Comparison of ENCODE assay signal across 27 mouse cellular contexts in the genomic region with DNA sequence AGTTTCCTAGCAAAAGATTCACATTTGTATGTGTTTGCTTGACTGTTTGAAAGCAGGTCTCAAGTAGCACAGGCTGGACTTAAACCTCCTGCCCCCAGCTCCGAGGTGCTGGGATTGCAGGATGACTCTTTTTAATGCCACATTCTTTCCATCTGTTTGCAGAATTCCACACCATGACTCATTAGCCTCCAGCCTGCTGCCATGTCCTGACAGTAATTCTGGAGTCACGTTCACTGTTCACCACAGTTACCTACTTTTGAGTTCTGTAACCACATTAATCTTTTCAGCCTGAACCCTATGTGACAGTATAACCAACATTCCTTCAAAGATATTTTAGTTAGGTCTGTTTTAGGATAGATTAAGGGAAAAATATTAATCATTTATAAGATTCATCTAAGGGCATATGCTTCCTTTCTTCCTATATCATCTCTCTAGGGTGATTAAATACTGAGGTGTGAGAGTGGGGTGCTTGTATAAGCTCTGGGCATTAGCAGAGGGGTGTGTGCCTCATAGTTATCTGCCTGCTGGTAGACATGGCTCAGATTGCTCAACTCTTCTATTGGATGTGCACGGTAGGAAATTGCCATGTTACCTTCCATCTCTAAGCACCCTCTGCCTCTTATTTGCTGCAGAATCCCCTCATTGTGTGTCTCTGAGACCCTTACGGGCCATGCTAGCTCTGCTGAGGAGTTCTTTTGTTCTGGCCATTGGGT.
A peak's percentile ranks its signal among the peaks of the same experiment; 100 is the strongest.
DNase-seq lines count a peak whose midpoint lies in the region; ATAC-seq and TF ChIP-seq lines count a peak whose summit lies in the region.
"Had no signal": no experiment of that assay in that cellular context is flagged by ENCODE, and none has a peak within 500 bp of the region (broad histone marks: within the 10 kb centered on the region; RNA-seq: fewer than 3 reads in every experiment).

No protein-coding gene starts in this region.

- no peaks in the 10 kb centered on the region for H3K4me1 ChIP-seq in heart, embryonic 10.5 days
- no peaks in the 10 kb centered on the region; the same call in 1 of the 2 replicates for H3K4me1 ChIP-seq in hindbrain, embryonic 13.5 days (replicated peaks)
- H3K4me1 ChIP-seq: embryonic facial prominence, embryonic 12.5 days; hindbrain, embryonic 12.5 days had no signal

- no peaks in the 10 kb centered on the region for H3K79me3 ChIP-seq in C2C12 (ENCODE audit: low read depth)

- WGBS in heart, embryonic 10.5 days = 65% methylated on average over 4 of the region's 4 CpGs
- WGBS in hindbrain, embryonic 13.5 days = 79% methylated on average over 4 of the region's 4 CpGs

- peak; percentile 99 for ATAC-seq in Patski
- no peak for ATAC-seq in hindbrain, embryonic 13.5 days (ENCODE audit: low FRiP score)
- ATAC-seq: forebrain, embryonic 13.5 days; forebrain, embryonic 16.5 days; hindbrain, postnatal 0 days; inflammation-experienced regulatory T-cells, adult 6 months; intestine, embryonic 16.5 days had no signal

- H3K9ac ChIP-seq in hindbrain, embryonic 13.5 days = no peak overlapping the region
- H3K9ac ChIP-seq: embryonic facial prominence, embryonic 12.5 days; embryonic facial prominence, embryonic 15.5 days; forebrain, embryonic 13.5 days; hindbrain, embryonic 12.5 days had no signal

- POLR2A ChIA-PET in Patski (lab: Charles Lee) = no interaction called here

- no peaks in the 10 kb centered on the region for H3K79me2 ChIP-seq in C2C12 (ENCODE audit: control insufficient read depth, insufficient read depth)

- no peak overlapping the region for H3K27ac ChIP-seq in heart, embryonic 10.5 days
- H3K27ac ChIP-seq in hindbrain, embryonic 13.5 days = no peak overlapping the region
- H3K27ac ChIP-seq: embryonic facial prominence, embryonic 12.5 days; embryonic facial prominence, embryonic 15.5 days; forebrain, embryonic 10.5 days; forebrain, embryonic 13.5 days; heart, adult 2 months; hindbrain, embryonic 12.5 days; hindbrain, postnatal 0 days had no signal

- H3K4me2 ChIP-seq in hindbrain, embryonic 13.5 days = no peak overlapping the region
- H3K4me2 ChIP-seq: embryonic facial prominence, embryonic 12.5 days; embryonic facial prominence, embryonic 15.5 days; forebrain, embryonic 13.5 days; heart, embryonic 11.5 days; hindbrain, embryonic 12.5 days had no signal

- TF ChIP-seq CTCF in C2C12 (IDR thresholded peaks at IDR 0.05; ENCODE audit: control insufficient read depth, insufficient read depth, insufficient read length) (no peak), Patski (IDR thresholded peaks at IDR 0.05) (no peak)

- CTCF ChIA-PET in Patski (lab: Charles Lee) = no interaction called here

- no peak overlapping the region for H3ac ChIP-seq in C2C12 (ENCODE audit: control insufficient read depth, insufficient read length, low read depth)

- in situ Hi-C loops in Patski (cut with MboI; ENCODE audit: low pct_unique_long_range_greater_than_20kb) = no loop called here

- no peaks in the 10 kb centered on the region for H3K36me3 ChIP-seq in C2C12 (ENCODE audit: control insufficient read depth, insufficient read depth)
- no peaks in the 10 kb centered on the region for H3K36me3 ChIP-seq in heart, embryonic 10.5 days
- no peaks in the 10 kb centered on the region for H3K36me3 ChIP-seq in hindbrain, embryonic 13.5 days
- H3K36me3 ChIP-seq: embryonic facial prominence, embryonic 12.5 days; embryonic facial prominence, embryonic 15.5 days; forebrain, embryonic 10.5 days; hindbrain, embryonic 12.5 days had no signal

- H3K9me3 ChIP-seq in heart, embryonic 10.5 days = no peaks in the 10 kb centered on the region
- no peaks in the 10 kb centered on the region for H3K9me3 ChIP-seq in hindbrain, embryonic 13.5 days
- H3K9me3 ChIP-seq: embryonic facial prominence, embryonic 12.5 days; embryonic facial prominence, embryonic 15.5 days; forebrain, embryonic 10.5 days; forebrain, embryonic 13.5 days; hindbrain, embryonic 12.5 days had no signal

- DNase-seq in adrenal gland, adult 2 months = peak; percentile 13
- DNase-seq in adrenal gland, postnatal 25 days = no peak
- DNase-seq in Patski (ENCODE audit: low read depth, low spot score) = peak; percentile 54
- peak; percentile 48 for DNase-seq in fibroblast of lung, adult 2 months (ENCODE audit: low read depth)
- no peak for DNase-seq in lung, adult 18-20 months
- DNase-seq in heart, embryonic 10.5 days (ENCODE audit: low spot score) = no peak
- DNase-seq: adrenal gland, postnatal 14 days; cerebellum, adult 18-20 months; cerebellum, adult 9-10 months; cerebellum, postnatal 14 days; gastrocnemius, postnatal 10 days; gastrocnemius, postnatal 36 days; heart, adult 2 months; kidney, adult 18-20 months had no signal

- no peak overlapping the region for H3K4me3 ChIP-seq in C2C12 (ENCODE audit: insufficient read depth, poor library complexity, severe bottlenecking)
- H3K4me3 ChIP-seq in heart, embryonic 10.5 days = no peak overlapping the region
- H3K4me3 ChIP-seq in hindbrain, embryonic 13.5 days = no peak overlapping the region
- H3K4me3 ChIP-seq: embryonic facial prominence, embryonic 12.5 days; embryonic facial prominence, embryonic 15.5 days; erythroblast, embryonic 14.5 days; forebrain, embryonic 10.5 days; forebrain, embryonic 13.5 days; heart, adult 2 months; hindbrain, embryonic 12.5 days had no signal

- H3K27me3 ChIP-seq in C2C12 (ENCODE audit: control insufficient read depth, insufficient read depth, insufficient read length) = no peaks in the 10 kb centered on the region
- H3K27me3 ChIP-seq in Patski = no peaks in the 10 kb centered on the region
- no peaks in the 10 kb centered on the region for H3K27me3 ChIP-seq in heart, embryonic 10.5 days (ENCODE audit: insufficient read depth, poor library complexity, severe bottlenecking)
- no peaks in the 10 kb centered on the region for H3K27me3 ChIP-seq in hindbrain, embryonic 13.5 days
- H3K27me3 ChIP-seq: embryonic facial prominence, embryonic 12.5 days; embryonic facial prominence, embryonic 15.5 days; hindbrain, embryonic 12.5 days had no signal

TF ChIP-seq in C2C12, 6 proteins besides CTCF, POLR2A, EP300 and RAD21:
- TF ChIP-seq CEBPB (IDR thresholded peaks at IDR 0.05; ENCODE audit: low read depth) = peak; percentile 84
- peak; percentile 76 for TF ChIP-seq MYOD1 (IDR thresholded peaks at IDR 0.05; ENCODE audit: control insufficient read depth, insufficient read length, low read depth)
- TF ChIP-seq MYOG (IDR thresholded peaks at IDR 0.05; ENCODE audit: control insufficient read depth, extremely low read depth, insufficient read length) = no peak
- peak; percentile 76 for TF ChIP-seq MAX (IDR thresholded peaks at IDR 0.05)
- TF ChIP-seq FOSL1 (IDR thresholded peaks at IDR 0.05; ENCODE audit: insufficient read depth, low read length, poor library complexity, severe bottlenecking) = peak; percentile 98

Comparison
In these comparisons a context has a peak if more than half of its experiments do, and no peak if none do; other contexts are left out.
1. DNase-seq: peak in adrenal gland, adult 2 months (single experiment), Patski (single experiment) and fibroblast of lung, adult 2 months (single experiment); none in adrenal gland, postnatal 25 days (single experiment), lung, adult 18-20 months (0 of 2) and heart, embryonic 10.5 days (single experiment).